Mouse (Mus musculus) Patski (cell line): ENCODE measurements around the gene Mup9. TPM values are rescaled to one million over a fixed set of nuclear protein-coding genes. Genes with fewer than 3 reads are reported as not detected.
"Not testable (repeated sequence)": the region's sequence is repeated elsewhere in the genome, so short reads cannot be mapped to it uniquely, and the experiment has no call there.

Experiments used
- ATAC-seq: fragments of 100-300 bp; one replicate; pipeline ENCODE4 v1.8.0; 2021
- CTCF ChIA-PET: fragments of 350-600 bp; sonication (Branson Sonifier 250); formaldehyde crosslinking; loops from one replicate; lab custom pipeline; 2022; ENCODE audit warnings: inconsistent platforms; lab: Charles Lee
- POLR2A ChIA-PET: fragments of 350-600 bp; sonication (Branson Sonifier 250); formaldehyde crosslinking; loops from one replicate; lab custom pipeline; 2022; ENCODE audit warnings: antibody characterized with exemption, inconsistent platforms; lab: Charles Lee
- DNase-seq: peaks from one replicate; pipeline ENCODE4 v3.0.0-alpha.2; 2011; ENCODE audit warnings: low read depth, low spot score
- H3K27me3 ChIP-seq: fragments of 371-371 bp; one replicate; pipeline ENCODE4 v1.5.1; 2021
- in situ Hi-C: fragments of 300-500 bp; cut with MboI; formaldehyde crosslinking; loops from 3 replicates; pipeline ENCODE4 v1.11.1; 2018; ENCODE audit warnings: low pct_unique_long_range_greater_than_20kb, mixed read lengths
- polyA plus RNA-seq: library from polyadenylated mRNA; unstranded; gene quantifications from one replicate; pipeline ENCODE4 v1.2.3, GENCODE M21; 2021

The Mup9 gene
- not detected for polyA plus RNA-seq

DNA sequence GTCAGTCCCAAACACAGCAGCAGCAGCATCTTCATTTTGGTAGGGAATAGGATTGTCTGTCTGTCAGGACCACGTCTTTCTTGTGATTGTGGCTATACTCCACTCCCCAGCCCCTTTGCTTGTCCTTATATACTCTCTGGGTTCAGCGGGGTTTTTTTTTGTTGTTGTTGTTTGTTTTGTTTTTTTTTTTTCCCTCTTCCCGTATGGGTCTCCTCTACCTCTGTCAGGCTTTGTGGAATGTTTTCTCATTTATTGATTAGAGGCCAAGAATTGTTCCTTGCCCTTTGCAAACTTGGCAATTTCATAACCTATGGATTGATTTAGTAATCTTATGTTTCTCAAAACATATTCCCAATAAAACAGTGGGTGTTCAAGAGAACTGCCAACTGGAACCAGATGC, at the start of gene Mup9:
Gene Mup9 (minus strand): TSS at position 101 of the 400 bp plus-strand sequence.
- POLR2A ChIA-PET, CTCF ChIA-PET, DNase-seq, H3K27me3 ChIP-seq, ATAC-seq, in situ Hi-C loops: not testable (repeated sequence)

Other genes starting within 250 kb of the Mup9 start
- not detected for gene Mup8, start 199.4 kb downstream of the Mup9 start, polyA plus RNA-seq
- not detected for gene Mup1, start 80.0 kb upstream of the Mup9 start, polyA plus RNA-seq
- not detected for gene Mup10, start 160.2 kb upstream of the Mup9 start, polyA plus RNA-seq
- gene Mup11, start 240.5 kb upstream of the Mup9 start, polyA plus RNA-seq = not detected